In the genomic region with DNA sequence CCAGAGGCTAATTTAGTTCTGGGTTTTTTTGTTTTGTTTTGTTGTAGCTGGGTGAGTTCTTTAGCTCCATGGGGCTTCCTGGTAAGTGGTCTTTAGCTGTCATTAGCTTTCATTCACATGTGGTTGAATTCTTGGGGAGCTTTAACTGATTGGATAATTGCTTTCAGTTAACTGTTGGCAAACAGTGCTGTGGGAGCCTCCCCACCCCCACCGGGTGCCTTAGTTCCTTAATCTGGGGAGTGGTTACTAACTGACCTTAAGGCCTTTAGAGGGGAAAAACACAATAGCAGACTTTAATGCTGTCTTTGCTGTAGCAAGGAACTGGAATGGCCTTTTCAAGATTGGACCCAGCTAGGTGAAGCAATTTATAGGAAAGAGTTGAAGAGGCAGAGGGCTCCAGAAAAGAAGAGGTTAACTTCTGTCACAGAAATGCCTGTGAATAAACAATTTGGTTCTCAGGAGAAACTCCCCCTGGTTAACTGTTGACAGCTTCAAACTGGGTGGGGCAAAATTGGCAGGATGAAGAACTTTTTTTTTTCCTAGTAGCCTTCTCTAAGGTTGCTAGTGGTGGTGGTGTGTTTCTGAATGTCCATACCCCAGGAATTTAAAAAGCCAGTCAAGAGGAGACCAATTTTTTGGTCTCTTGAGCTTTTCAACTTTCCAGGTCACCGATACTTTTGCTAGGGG, we compare ENCODE assay signal across 9 mouse cellular contexts. TPM values are rescaled to one million over a fixed set of nuclear protein-coding genes. Genes with fewer than 3 reads are reported as not detected.
A peak's percentile ranks its signal among the peaks of the same experiment; 100 is the strongest.
DNase-seq lines count a peak whose midpoint lies in the region; ATAC-seq and TF ChIP-seq lines count a peak whose summit lies in the region.
"Had no signal": no experiment of that assay in that cellular context is flagged by ENCODE, and none has a peak within 500 bp of the region (broad histone marks: within the 10 kb centered on the region; RNA-seq: fewer than 3 reads in every experiment).

No protein-coding gene starts in this region.

- no peak overlapping the region for H3K4me2 ChIP-seq in embryonic facial prominence, embryonic 15.5 days (replicated peaks)
- no peak overlapping the region for H3K4me2 ChIP-seq in midbrain, embryonic 14.5 days (ENCODE audit: low read length)
- H3K4me2 ChIP-seq: limb, embryonic 12.5 days had no signal

- peaks cover 3% of the 10 kb centered on the region; the same call in 1 of the 2 replicates for H3K36me3 ChIP-seq in ES-E14 (ENCODE audit: control insufficient read depth, insufficient read depth, low read length, poor library complexity, severe bottlenecking)
- 0 out of 2 replicates have a peak, but pooled peaks cover 3% of the 10 kb centered on the region for H3K36me3 ChIP-seq in embryonic facial prominence, embryonic 15.5 days
- 0 out of 2 replicates have a peak, but pooled peaks cover 3% of the 10 kb centered on the region for H3K36me3 ChIP-seq in midbrain, embryonic 14.5 days (ENCODE audit: control insufficient read depth, insufficient read depth, low read length)

- H3K4me3 ChIP-seq in ES-E14 (ENCODE audit: insufficient read depth in 1 of 2, low read depth in 1 of 2, low read length in 2 of 2, poor library complexity in 1 of 2, severe bottlenecking in 1 of 2) = peak overlapping the region in 1 of 2 experiments; percentile 10; a peak in 1 of 4 replicates
- H3K4me3 ChIP-seq in embryonic facial prominence, embryonic 15.5 days (replicated peaks) = no peak overlapping the region
- H3K4me3 ChIP-seq in midbrain, embryonic 14.5 days (replicated peaks; ENCODE audit: low read depth, low read length) = no peak overlapping the region
- H3K4me3 ChIP-seq: limb, embryonic 12.5 days had no signal

- no peaks in the 10 kb centered on the region for H3K27me3 ChIP-seq in embryonic facial prominence, embryonic 15.5 days
- no peaks in the 10 kb centered on the region for H3K27me3 ChIP-seq in midbrain, embryonic 14.5 days (ENCODE audit: control insufficient read depth, insufficient read depth, low read length)
- H3K27me3 ChIP-seq: limb, embryonic 12.5 days had no signal

- ATAC-seq in embryonic facial prominence, embryonic 15.5 days (ENCODE audit: insufficient number of reproducible peaks, low FRiP score, low TSS enrichment, low read depth) = no peak
- no peak for ATAC-seq in midbrain, embryonic 14.5 days (ENCODE audit: low FRiP score, low TSS enrichment)

- intact Hi-C loops in gastrocnemius, postnatal 14 days (cut with DNase I; ENCODE audit: low total_unique reads) = no loop called here
- intact Hi-C loops in gastrocnemius, postnatal 36 days (cut with DNase I) = no loop called here

- in situ Hi-C loops in ES-E14 (cut with MboI; ENCODE audit: low sequenced_read_pairs in 2 of 2, unreplicated experiment in 2 of 2) = no loop called here

- no peaks in the 10 kb centered on the region for H3K9me3 ChIP-seq in ES-E14 (ENCODE audit: control insufficient read depth, insufficient read depth, low read depth, low read length)
- no peaks in the 10 kb centered on the region for H3K9me3 ChIP-seq in embryonic facial prominence, embryonic 15.5 days (replicated peaks)
- H3K9me3 ChIP-seq in midbrain, embryonic 14.5 days (ENCODE audit: control insufficient read depth, low read length) = no peaks in the 10 kb centered on the region
- H3K9me3 ChIP-seq: limb, embryonic 12.5 days had no signal

- no peak overlapping the region for H3K9ac ChIP-seq in ES-E14 (ENCODE audit: insufficient read depth, low read depth, low read length, poor library complexity, severe bottlenecking)
- no peak overlapping the region for H3K9ac ChIP-seq in embryonic facial prominence, embryonic 15.5 days
- no peak overlapping the region for H3K9ac ChIP-seq in midbrain, embryonic 14.5 days (replicated peaks; ENCODE audit: low read length)
- H3K9ac ChIP-seq: limb, embryonic 12.5 days had no signal

- H3K27ac ChIP-seq in ES-E14 (ENCODE audit: insufficient read depth, low read depth, low read length, poor library complexity, severe bottlenecking) = peak overlapping the region; percentile 70; the same call in 1 of the 2 replicates
- peak overlapping the region; percentile 44; the same call in 1 of the 2 replicates for H3K27ac ChIP-seq in embryonic facial prominence, embryonic 15.5 days (replicated peaks)
- H3K27ac ChIP-seq in midbrain, embryonic 14.5 days (replicated peaks; ENCODE audit: low read depth, low read length) = no peak overlapping the region
- H3K27ac ChIP-seq: limb, embryonic 12.5 days had no signal

- peaks cover 18 to 22% of the 10 kb centered on the region in 2 experiments for H3K4me1 ChIP-seq in ES-E14 (ENCODE audit: control insufficient read depth in 2 of 2, insufficient read depth in 2 of 2, low read length in 2 of 2, poor library complexity in 1 of 2)
- H3K4me1 ChIP-seq in embryonic facial prominence, embryonic 15.5 days = peaks cover 19% of the 10 kb centered on the region
- peaks cover 3% of the 10 kb centered on the region; the same call in 1 of the 2 replicates for H3K4me1 ChIP-seq in midbrain, embryonic 14.5 days (ENCODE audit: control insufficient read depth, insufficient read depth, low read length)

- peak; percentile 16 for DNase-seq in gastrocnemius, postnatal 14 days
- DNase-seq in gastrocnemius, postnatal 36 days = no peak
- DNase-seq in ES-E14 (ENCODE audit: low read depth, low spot score) = peak; percentile 89
- DNase-seq in lung, postnatal 10 days = peak; percentile 43
- DNase-seq in midbrain, embryonic 14.5 days = no peak
- no peak for DNase-seq in right cerebral cortex, adult 18-20 months
- no peak for DNase-seq in left cerebral cortex, adult 8-10 months (ENCODE audit: low spot score in 2 of 2)

- 19% methylated on average over 2 of the region's 2 CpGs for WGBS in embryonic facial prominence, embryonic 15.5 days
- 4% methylated on average over 2 of the region's 2 CpGs for WGBS in midbrain, embryonic 14.5 days

TF ChIP-seq in ES-E14, 5 proteins besides CTCF, POLR2A, EP300 and RAD21:
- TF ChIP-seq CHD2 (IDR thresholded peaks at IDR 0.05; ENCODE audit: low read depth, low read length) (peak; percentile 71), ZC3H11A (IDR thresholded peaks at IDR 0.05; ENCODE audit: borderline replicate concordance, low read depth, low read length) (no peak), HCFC1 (IDR thresholded peaks at IDR 0.05; ENCODE audit: borderline replicate concordance, insufficient read depth, low read length) (no peak), ZNF384 (IDR thresholded peaks at IDR 0.05; ENCODE audit: low read depth, low read length) (peak; percentile 75), MAFK (IDR thresholded peaks at IDR 0.05; ENCODE audit: insufficient read depth, low read depth, low read length) (no peak)

RNA-seq across cellular contexts. Expression of a gene that starts 7.2 kb away (rescaled TPM):
- 10 to 100 TPM; 38.2 to 41.7 TPM for total RNA-seq in gastrocnemius, postnatal 14 days (2021)
- 10 to 100 TPM; 27.3 to 31.1 TPM for total RNA-seq in gastrocnemius, postnatal 36 days (2021)
- total RNA-seq in ES-E14 (2012; rRNA removed) = 62.8 and 108 TPM in 2 replicates
- 83.9 and 99.6 TPM in 2 replicates for polyA plus RNA-seq in embryonic facial prominence, embryonic 15.5 days (2015; fragmentation: Nextera tagmentation; extraction: Ambion mirVana)
- polyA plus RNA-seq in midbrain, embryonic 14.5 days (2014; fragmentation: Nextera tagmentation; extraction: Ambion mirVana) = 80.1 and 89.8 TPM in 2 replicates
- 100 to 1,000 TPM; 106 to 122 (median 113) TPM for total RNA-seq in left cerebral cortex, adult 8-10 months (2022)

RNA-seq across cellular contexts. Expression of a gene that starts 57.0 kb away (rescaled TPM):
- total RNA-seq in gastrocnemius, postnatal 14 days (2021) = 1 to 10 TPM; 1.7 to 1.8 TPM
- total RNA-seq in gastrocnemius, postnatal 36 days (2021) = under 1 TPM; 0.32 to 0.51 TPM
- total RNA-seq in ES-E14 (2012; rRNA removed) = 1.7 and 2.1 TPM in 2 replicates
- 16.0 and 16.5 TPM in 2 replicates for polyA plus RNA-seq in embryonic facial prominence, embryonic 15.5 days (2015; fragmentation: Nextera tagmentation; extraction: Ambion mirVana)
- polyA plus RNA-seq in midbrain, embryonic 14.5 days (2014; fragmentation: Nextera tagmentation; extraction: Ambion mirVana) = 30.2 and 37.5 TPM in 2 replicates
- 10 to 100 TPM; 26.5 to 30.0 (median 27.9) TPM for total RNA-seq in left cerebral cortex, adult 8-10 months (2022)

Comparison
In these comparisons a context has a peak if more than half of its experiments do, and no peak if none do; other contexts are left out.
1. DNase-seq: peak in gastrocnemius, postnatal 14 days (single experiment), ES-E14 (single experiment) and lung, postnatal 10 days (single experiment); none in gastrocnemius, postnatal 36 days (0 of 2), midbrain, embryonic 14.5 days (single experiment), right cerebral cortex, adult 18-20 months (single experiment) and left cerebral cortex, adult 8-10 months (0 of 2).